Mouse (Mus musculus) cortical plate, adult 2 months (tissue): Measurements from ENCODE around the gene Herpud2. TPM values are rescaled to one million over a fixed set of nuclear protein-coding genes. Genes with fewer than 3 reads are reported as not detected.
A peak's percentile ranks its signal among the peaks of the same experiment; 100 is the strongest.

Source experiments
- H3K27ac ChIP-seq: fragments of 200-500 bp; 2 replicates; pipeline ENCODE4 v1.5.1; 2012; ENCODE audit warnings: low read length, control low read depth, inconsistent platforms; ENCODE audit not compliant: insufficient read depth
- H3K4me1 ChIP-seq: fragments of 200-500 bp; 2 replicates; pipeline ENCODE4 v1.6.1; 2011; ENCODE audit warnings: low read length; ENCODE audit not compliant: control insufficient read depth, insufficient read depth
- H3K4me3 ChIP-seq: fragments of 200-500 bp; 2 replicates; pipeline ENCODE4 v1.5.1; 2011; ENCODE audit warnings: mild to moderate bottlenecking, low read length, control low read depth; ENCODE audit not compliant: insufficient read depth
- CTCF ChIP-seq: fragments of 200-500 bp; IDR thresholded peaks from 2 replicates; pipeline ENCODE4 v1.5.1; 2011; ENCODE audit warnings: mild to moderate bottlenecking, control low read depth, low read length; ENCODE audit not compliant: insufficient read depth; ENCODE audit errors: extremely low read depth
- POLR2A ChIP-seq: fragments of 200-500 bp; IDR thresholded peaks from 2 replicates; pipeline ENCODE4 v1.6.1; 2011; ENCODE audit warnings: mild to moderate bottlenecking, low read length, control low read depth; ENCODE audit not compliant: insufficient read depth; ENCODE audit errors: extremely low read depth
- polyA plus RNA-seq: library from polyadenylated mRNA; depleted of rRNA; stranded (reverse); fragments of >200 nt; gene quantifications from 2 replicates; pipeline ENCODE4 v1.2.3, GENCODE M21; 2012; rRNA removed

Herpud2 gene
- polyA plus RNA-seq: 37.8 and 42.3 TPM in 2 replicates

- Histone ChIP-seq H3K27ac (peak within 1 kb of the TSS; percentile 99), H3K4me1 (peaks cover 4% of the 10 kb centered on the region; the same call in 1 of the 2 replicates), H3K4me3 (peak within 1 kb of the TSS; percentile 41)
- TF ChIP-seq POLR2A: peak; percentile 91
- no peak for TF ChIP-seq CTCF
These were observed at the start of gene Herpud2 for GRCm38 (mm10) chr9:25151611-25152241. Gene Herpud2, minus strand, starts transcription at chr9:25151820.

DNA sequence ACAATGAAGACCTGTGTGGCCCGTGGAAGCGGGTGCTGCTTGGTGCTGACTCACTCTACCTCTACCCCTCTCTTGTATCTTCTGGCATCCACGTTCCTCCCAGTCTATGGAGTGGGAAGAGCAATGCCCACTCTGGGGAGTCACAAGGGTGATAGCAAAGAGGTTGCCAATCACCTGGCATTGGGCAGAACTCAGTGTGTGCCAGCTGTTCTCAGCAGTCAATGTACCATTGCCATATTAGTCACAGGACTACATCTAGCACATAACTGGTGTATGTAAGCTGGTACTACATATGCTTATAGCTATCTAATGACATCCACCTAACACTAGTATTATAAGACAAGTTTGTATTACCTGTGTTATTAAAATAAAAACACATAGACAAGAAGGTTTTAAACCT is 49.4 kb upstream of the Herpud2 start:
- H3K27ac ChIP-seq: peak overlapping the region; percentile 82
- TF ChIP-seq CTCF (no peak), POLR2A (no peak)

DNA sequence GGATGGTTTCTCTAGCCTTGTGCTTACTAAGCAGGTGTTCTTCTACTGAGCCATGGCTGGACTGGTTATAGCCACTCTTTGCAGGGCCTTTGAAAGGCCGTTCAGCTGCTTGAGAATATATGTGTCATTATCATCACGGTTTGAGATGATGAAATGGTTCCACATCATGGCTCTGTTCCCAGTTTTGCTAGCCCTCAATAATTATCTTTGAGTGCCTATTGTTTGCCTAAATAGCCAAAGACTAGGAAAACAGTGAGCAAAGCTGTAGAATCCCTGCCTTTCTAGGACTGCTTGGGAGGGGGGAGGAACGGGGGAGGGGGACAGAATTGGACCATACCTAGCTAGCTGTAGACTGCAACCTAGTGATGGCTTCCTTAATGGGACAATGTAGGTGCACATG is 48.5 kb upstream of the Herpud2 start:
- Histone ChIP-seq H3K4me3 (no peak overlapping the region), H3K27ac (peak overlapping the region; percentile 82), H3K4me1 (peaks cover 5% of the 10 kb centered on the region)
- TF ChIP-seq POLR2A: no peak
- no peak for TF ChIP-seq CTCF

More for the DNA sequence above, 49.4 kb upstream of the Herpud2 start:
- Histone ChIP-seq H3K4me3 (no peak overlapping the region), H3K4me1 (peaks cover 5% of the 10 kb centered on the region)

GRCm38 (mm10) chr9:25196746-25197145 is 45.1 kb upstream of the Herpud2 start:
- Histone ChIP-seq H3K4me3 (no peak overlapping the region), H3K4me1 (peaks cover 3% of the 10 kb centered on the region), H3K27ac (peak overlapping the region; percentile 64; the same call in 1 of the 2 replicates)
- no peak for TF ChIP-seq POLR2A
- TF ChIP-seq CTCF: no peak

- H3K4me3 ChIP-seq: no peak overlapping the region
- H3K4me1 ChIP-seq: peaks cover 3% of the 10 kb centered on the region
- no peak for TF ChIP-seq POLR2A
- no peak for TF ChIP-seq CTCF
- peak overlapping the region; percentile 93 for H3K27ac ChIP-seq
These were observed 40.0 kb upstream of the Herpud2 start for GRCm38 (mm10) chr9:25191612-25192011.

DNA sequence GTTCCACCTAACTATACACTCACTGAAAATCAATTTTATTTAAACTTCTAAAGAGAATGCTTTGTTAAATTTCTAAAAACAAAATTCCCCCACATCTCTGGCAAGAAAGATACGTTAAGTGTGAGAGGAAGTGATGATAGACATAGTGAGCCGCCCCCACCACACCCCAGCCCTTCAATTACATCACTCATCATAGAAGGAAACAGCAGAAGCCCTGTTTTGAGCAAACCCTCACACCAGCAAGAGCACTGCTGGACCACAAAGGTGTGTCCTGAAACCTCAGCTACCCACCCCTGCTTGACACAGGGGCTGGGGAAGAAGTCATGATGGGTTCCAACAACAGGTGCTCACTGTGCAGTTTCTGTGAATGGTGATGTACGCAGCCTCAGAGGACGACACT is 34.9 kb upstream of the Herpud2 start:
- TF ChIP-seq CTCF (no peak), POLR2A (no peak)
- H3K27ac ChIP-seq: no peak overlapping the region
- H3K4me1 ChIP-seq: peaks cover 3% of the 10 kb centered on the region
- H3K4me3 ChIP-seq: no peak overlapping the region

DNA sequence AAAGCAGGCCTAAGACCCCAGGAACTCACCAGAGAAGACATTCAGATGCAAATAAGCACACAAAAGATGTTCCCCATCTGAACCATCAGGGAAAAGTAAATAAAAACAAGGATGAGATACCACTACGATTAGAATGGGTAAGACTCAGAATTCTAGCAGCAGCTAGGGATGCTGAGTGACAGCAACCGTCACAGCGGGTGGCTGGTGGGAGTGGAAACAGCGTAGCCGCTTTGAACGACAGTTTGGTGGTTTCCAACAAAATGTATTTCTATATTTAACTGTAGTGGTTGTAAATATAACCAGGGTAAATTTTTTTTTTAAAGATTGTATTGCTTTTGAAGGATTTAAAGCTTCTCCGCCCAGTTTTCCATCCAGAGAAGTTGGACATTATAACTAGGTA is 34.2 kb upstream of the Herpud2 start:
- H3K27ac ChIP-seq: no peak overlapping the region
- H3K4me1 ChIP-seq: no peaks in the 10 kb centered on the region; the same call in 1 of the 2 replicates
- TF ChIP-seq POLR2A (no peak), CTCF (no peak)
- H3K4me3 ChIP-seq: no peak overlapping the region

GRCm38 (mm10) chr9:25184606-25185005 is 33.0 kb upstream of the Herpud2 start:
- no peak overlapping the region for H3K4me3 ChIP-seq
- TF ChIP-seq CTCF (no peak), POLR2A (no peak)
- no peaks in the 10 kb centered on the region for H3K4me1 ChIP-seq
- no peak overlapping the region for H3K27ac ChIP-seq

- TF ChIP-seq POLR2A (no peak), CTCF (no peak)
- Histone ChIP-seq H3K27ac (no peak overlapping the region), H3K4me1 (peaks cover 14% of the 10 kb centered on the region), H3K4me3 (no peak overlapping the region)
These were observed 26.4 kb upstream of the Herpud2 start for GRCm38 (mm10) chr9:25178066-25178465.

DNA sequence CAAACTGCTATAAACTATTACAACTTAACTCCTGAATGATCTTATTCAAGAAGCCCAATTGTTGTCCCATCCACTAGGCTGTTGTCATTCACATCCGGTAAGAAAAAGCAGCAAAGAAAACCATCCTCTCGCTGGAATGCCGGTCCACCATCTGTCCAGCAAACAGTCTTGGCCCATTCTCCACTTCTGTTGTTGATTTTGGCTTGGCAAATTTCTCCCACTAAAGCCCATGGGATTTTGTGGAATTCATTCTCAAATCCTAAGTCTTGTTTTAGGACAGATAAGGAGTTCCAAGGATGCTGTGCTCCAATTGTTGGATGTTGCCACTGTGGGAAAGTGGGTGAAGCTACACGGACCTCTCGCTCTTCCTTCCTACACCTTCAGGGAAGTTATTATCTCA is 25.6 kb upstream of the Herpud2 start:
- TF ChIP-seq POLR2A (no peak), CTCF (no peak)
- Histone ChIP-seq H3K27ac (peak overlapping the region; percentile 21; the same call in 1 of the 2 replicates), H3K4me3 (no peak overlapping the region), H3K4me1 (peaks cover 14% of the 10 kb centered on the region)
